Mouse (Mus musculus) monocyte, adult 5-6 weeks (primary cell): ENCODE results near the gene Calcoco1. TPM values are rescaled to one million over a fixed set of nuclear protein-coding genes. Genes with fewer than 3 reads are reported as not detected.

Experiments
- ATAC-seq: fragments of 153-309, 156-312 bp; replicated peaks from 2 replicates; pipeline ENCODE4 v1.8.0; 2017; ENCODE audit warnings: mild to moderate bottlenecking; ENCODE audit not compliant: low TSS enrichment, insufficient number of reproducible peaks, severe bottlenecking, poor library complexity, low FRiP score
- total RNA-seq: library from RNA; stranded (forward); fragments of 200-1000, 200-491, 200-594 nt; gene quantifications from 3 replicates; pipeline ENCODE4 v1.2.3, GENCODE M21; 2017

Gene Calcoco1
- total RNA-seq, 1 experiment from 2014 or later, result 34.7 TPM

DNA sequence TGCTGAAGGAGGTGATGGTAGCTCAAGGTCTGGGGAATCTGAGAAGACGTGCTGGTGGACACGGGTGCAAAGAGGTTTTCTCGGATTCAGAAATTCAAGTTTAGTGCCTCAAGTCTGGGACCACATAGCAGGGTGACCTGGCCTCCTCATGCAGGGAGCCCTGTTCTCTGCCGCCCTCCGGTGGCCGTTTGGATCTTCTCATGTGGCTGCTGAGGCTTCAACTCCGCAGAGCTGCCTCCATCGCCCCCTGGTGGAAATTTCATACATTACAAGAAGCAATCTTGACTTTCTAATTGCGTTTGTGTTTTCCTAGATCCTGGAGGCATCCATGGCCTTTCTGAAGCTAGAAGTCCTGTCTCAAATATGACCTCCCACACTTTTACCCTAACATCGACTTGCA lies 20.6 kb upstream of the Calcoco1 start:
- peak; percentile 90 for ATAC-seq

DNA sequence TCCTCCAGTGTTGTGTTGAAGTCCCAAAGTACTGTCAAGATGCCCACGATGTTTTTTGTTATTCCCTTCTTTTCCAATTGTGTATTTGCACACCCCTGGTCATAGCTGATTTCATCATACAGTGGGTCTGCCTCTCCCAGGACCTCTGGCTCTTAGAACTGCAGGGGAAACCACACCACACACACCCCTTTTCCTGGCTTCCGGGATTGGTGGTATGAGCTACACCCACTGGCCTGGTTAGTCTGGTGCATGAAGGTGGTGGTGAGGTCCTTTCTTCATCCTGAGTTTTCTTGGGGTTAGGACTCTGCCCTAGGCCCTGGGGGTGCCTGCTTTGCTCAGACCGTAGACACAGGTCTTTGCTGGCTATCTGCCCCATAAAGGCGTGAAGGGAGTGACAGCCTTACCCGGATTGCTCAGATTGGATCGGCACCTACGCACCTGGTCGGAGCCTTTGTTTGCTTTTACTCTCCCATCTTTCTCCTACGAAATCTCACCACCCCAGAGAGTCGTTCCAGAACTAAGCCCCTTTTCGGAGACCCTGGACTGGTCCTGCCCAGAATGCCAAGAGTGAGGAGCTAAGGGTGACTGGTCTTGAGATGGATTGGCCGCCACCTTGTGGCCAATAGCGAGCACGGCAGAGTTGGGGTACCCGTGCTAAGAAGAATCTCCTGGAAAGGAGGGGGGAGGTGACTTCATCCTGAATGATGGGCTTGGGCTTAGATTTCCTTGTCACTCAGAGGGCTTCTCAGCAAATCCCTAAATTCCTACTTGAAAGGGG lies 17.7 kb upstream of the Calcoco1 start:
- ATAC-seq, result 0 out of 2 replicates have a peak, but pooled peaks have one; percentile 37

DNA sequence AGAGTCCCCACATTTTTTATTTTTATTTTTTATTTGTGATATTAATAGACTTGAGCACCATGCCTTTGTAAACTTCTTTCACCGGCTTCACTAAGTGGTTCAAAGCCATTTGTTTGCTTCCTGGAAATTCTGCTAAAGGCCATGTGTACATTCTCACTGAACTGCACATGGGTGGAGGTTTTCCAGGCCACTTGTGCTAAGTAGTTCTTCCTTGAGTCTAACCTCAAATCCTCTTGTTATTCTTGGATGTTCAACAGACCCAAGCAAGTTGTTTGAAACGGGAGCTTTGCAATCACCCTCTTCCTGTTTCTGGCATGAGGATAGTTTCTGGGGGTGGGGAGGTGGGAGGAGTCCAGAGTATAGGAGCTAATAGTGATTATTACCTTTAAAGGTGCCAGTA lies 16.5 kb upstream of the Calcoco1 start:
- ATAC-seq, result no peak

DNA sequence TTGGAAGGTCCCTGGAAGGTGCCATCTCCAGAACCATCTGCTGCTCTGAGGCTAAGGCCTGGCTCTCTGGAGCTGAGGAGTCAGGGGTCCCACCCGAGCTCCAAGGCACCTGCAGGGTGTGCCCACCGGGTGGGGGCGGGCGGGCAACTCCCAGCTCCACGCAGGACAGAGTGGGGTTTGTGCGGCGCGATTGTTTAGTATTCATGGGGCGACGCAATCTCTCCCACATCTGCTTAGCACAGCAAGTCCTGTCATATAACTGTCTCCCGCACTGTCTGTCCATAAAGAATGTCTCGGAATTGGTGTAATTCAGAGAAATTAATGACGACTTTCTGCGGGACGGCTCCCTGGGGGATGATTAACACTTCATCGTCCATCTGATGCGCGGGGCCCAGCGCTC lies 15.1 kb upstream of the Calcoco1 start:
- no peak for ATAC-seq

DNA sequence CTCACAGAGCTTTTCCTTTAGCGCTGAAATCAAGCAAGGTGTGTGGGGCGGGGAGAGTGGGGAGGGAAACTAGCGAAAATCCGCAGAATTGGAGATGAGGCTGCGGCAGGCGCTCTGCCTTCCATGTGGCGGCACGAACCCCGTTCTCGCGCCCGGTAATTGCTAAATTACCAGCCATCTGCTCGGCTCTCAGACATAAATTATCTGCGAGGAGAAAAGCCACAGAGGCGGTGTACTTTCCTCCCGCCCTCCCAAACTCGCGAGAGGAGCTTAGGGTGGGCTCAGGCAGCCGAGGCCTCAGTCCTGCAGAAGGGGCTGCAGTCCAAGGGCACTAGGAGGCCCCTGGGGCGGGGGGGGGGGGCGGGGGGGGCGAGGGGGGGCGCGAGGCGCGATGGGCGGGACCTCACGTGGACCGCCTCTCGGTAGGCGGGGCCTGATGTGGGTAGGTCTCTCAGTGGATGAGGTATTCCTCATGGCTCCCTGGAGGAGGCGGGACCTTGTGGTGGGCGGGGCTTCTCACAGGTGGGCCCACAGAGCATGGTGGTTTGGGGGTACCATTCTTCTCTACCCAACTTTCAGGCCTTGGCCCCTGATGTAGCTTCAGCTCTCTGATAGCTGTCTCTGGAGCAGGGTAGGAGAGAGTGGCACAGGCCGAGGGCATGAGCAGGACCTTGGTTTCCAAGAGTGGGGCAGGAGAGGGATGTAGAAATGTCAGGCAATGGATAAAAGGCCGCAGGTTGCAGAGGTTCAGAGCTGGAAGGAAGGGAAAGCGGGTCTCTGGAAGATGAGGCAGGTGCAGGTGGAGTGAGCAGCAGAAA lies 14.4 kb upstream of the Calcoco1 start:
- no peak for ATAC-seq

DNA sequence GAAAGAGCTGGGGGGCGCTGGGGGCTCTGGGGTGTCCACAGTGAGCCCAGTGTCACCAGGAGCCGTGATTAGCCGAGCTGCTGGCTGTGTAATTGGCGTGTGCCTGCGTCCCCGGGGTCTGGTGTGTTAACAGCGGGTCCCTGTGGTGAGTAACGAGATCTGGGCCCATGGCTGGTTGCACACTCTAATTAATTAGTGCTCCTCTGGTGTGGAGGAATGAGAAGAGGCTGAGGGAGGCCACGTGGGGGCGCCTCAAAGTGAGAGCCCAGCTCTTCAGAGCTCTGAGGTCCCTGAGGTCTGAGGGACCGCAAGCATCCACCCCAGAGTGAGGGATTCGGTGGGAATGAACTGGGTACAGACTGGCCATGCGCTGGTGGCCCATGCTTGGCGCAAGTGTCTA lies 13.1 kb upstream of the Calcoco1 start:
- ATAC-seq, result no peak

DNA sequence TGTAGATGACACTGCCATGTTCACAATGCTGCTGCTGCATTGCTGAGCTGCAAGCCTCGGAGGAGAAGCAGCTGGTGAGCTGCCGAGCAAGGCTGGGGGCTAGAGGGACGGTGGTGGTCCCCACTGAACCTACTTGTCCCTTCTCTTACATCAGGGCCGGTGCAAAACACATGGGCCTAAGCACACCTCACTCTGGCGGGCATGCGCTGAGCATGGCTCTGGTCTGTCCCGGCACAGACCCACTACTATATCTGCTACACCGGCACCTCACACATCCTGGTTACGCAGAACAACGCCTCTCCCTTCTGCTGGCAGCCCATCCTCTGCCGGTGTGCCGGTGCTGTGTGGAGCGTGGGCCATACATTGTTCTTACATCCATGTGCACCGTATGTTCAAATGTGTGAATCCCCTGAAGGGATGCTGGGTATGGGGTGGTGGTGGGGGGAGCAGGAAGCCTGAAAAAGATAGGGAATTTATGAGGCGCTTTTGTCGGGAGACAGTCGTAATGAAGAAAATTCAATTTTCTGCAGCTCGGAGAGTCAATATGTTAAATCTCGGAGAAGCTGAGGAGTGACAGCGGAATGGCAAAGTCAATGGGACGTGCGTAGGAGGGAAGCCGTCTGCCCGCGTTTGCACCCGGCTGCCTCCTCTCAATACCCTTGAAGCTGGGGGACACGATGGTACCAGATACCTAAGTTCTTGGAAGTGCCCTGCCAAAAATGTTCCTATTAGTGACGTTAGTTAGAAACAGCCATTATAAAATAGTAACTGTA lies 12.0 kb upstream of the Calcoco1 start:
- no peak for ATAC-seq

DNA sequence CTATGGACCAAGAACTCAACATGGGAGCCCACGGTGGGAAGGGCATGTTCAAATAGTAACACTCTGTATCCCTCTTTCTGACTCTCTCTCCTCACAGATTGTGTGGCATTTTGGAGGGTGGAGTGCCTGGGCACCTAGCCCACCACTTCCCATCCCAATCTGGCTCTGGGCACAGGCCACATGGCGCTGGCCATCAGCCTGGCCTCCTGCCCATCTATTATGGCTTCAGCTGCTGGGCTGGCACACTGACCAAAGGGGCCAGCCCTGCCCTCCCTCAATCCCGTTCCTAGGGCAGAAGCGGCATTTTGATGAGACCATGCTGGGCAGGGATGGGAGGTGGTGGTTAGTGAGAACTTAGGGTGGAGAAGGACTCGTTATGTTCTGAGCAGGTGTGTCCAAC lies 11.3 kb upstream of the Calcoco1 start:
- ATAC-seq, result no peak

DNA sequence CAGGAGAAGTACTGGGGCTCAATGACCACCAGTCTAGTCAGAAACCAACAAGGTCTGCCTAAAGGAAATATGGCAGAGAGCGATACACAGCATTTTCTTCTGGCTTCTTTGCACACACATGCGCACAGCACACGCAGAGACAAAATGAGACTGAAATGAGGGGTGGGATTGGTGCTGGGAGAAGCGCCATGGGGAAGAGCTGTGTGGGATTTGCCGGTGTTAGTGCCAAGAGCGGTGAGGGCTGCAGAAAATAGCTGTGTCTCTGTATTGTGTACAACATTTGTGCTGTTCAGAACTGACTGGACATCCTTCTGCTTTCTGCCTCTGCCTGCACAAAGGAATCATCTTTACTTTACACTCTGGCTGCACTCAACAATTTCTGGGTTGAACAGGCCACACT lies 10.4 kb upstream of the Calcoco1 start:
- ATAC-seq, result no peak

DNA sequence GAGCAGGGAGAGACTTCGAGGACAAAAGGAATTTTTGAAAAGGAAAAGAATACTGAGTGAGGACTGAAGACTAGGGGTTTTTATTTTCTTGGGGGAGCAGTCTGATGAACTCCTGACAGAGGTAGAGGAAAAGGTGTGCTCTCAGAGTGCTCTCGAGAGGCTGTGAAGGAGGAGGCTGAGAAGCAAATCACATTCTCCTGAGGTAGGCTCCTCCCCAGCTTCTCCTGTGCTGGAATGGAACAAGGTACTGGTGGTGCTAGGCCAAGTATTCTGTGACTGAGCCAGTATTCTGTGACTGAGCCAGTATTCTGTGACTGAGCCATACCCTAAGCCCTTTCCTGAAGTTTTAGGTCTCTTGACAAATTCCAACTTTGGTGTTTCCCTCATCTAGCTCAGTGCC lies 6.0 kb upstream of the Calcoco1 start:
- no peak for ATAC-seq

DNA sequence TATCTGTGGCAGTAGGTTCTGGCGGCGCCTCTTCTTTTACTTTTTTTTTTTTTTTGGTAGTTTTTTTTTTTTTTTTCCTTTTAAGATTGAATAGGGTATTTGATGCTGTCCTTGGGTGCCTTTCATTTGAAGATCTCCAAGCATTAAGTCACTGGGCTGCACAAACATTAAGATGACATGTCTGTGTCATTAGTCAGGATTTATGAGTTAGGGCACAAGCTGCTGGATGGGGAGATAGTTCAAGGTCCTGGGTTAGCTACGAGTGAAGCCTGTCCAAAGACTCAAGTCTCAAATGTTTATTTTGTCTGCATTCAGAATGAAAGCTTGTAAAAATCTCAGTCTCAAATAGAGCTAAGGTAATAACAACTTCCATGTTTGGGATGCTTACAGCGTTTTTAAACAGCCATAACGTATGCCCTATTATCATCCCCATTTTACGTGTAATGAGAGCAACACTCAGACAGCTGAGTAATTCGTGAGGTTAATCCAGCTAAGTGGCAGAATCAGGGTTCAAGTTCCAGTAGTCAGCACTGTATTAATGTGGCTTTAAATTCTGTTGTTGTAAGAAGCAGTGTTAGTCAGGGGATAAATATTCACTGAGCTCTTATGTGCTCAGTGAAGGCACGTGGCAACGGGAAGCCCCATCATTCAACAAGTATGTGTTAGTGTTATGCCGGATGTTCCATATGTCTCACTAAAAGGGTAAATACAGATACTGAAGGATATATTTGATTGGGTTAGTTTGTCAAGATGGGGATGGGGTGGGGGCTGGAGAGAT lies 1.6 kb upstream of the Calcoco1 start:
- no peak for ATAC-seq

DNA sequence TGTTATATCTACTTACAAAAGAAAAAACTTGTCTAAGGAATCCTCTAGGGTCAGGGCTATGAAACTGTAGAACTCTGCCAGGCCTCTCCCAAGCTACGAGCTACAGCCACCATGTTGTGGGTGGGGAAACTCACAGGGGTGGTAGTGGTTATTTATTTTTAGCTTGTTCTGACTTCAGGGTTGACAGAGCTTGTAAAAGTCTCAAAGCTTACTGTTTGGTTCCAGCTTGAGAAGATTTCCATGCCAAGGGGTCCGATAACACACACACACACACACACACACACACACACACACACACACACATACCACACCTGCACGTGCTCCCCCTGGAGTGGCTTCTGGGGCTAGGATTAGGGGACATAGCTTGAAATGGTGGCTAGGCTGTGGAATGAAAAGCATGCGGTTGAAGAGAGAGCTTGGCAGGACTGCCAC lies 538 bp upstream of the Calcoco1 start:
- 0 out of 2 replicates have a peak, but pooled peaks have one; percentile 6 for ATAC-seq

DNA sequence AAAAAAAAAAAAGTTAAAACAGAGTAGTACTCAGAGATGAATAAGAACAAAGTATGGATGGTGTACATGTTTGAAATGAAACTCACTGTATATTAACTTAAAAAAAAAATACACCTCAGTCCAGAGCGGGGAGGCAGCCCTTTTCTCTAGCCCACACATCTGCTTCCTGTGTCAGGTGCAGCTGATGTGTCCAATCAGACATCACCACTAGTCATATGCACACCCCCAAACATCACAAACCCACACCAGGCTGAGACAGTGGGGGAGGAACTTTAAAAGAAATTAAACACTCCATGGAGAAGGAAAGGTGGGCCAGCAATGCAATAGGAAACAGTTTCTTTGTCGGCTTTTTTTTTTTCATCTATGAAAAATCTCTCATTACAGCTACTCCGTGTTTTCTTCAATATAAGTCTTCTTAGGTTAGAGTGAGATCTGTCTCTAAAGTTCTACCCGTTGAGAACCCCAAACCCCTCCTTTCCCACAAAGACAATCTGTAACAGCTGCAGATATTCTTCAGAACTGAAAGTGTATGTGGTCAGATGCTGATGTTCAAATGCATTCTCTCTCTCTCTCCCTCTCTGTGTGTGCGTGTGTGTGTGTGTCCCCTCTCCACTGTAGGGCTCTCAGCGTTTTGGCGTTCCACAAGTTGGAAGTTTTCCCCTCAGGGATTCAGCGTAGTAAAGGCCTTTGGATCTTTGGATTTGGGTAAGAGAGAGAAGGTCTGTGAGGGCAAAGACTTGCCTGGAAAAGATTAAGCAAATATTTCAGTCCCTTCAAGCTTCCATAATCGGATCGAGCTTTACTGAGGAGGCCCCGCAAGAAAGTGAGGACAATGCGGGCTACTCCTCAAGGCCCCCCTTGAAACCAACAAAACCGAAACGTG lies 721 bp downstream of the Calcoco1 start:
- no peak for ATAC-seq

DNA sequence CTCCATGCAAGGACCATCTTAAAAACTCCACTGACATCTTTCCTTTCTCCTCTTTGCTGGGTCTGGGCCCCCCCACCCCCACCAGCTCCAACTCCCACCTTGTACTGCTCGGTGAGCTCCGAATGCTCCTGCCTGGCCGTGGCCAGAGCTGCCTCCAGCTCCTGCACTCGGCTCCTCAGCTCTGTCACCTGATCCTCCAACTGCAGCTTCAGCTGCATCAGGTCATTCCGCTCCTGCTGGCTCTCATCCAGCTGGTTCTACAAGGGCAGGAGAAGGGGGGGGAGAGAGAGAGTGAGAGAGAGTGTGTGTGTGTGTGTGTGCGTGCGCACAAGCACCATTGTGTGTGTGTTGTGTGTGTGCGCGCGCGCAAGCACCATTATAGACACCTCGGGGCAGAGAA lies 5.8 kb downstream of the Calcoco1 start:
- ATAC-seq, result no peak

DNA sequence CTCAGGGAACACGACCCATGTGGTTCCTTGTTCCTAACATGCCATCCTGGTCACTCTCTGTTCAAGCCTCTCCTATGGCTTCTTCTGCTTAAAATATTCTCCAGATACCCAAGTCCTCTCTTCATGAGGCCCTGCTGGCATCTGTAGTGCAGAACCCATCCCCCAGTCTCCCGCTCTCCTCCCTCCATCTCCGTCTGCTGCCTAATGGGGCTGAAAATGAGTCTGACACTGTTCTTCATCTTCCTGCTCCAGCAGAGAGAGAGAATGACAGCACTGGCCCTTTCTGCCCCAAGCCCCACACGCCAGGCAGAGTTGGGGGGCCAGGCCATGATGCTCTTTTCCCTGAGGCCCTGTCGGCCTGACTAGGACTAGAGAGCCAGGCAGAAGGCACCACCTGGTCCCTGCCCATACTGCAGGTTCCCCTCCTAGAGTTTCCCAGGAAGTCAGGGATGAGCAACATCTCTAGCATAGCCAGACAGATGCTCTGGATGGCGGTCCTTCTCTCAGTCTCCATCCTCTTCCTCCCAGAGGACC lies 14.2 kb downstream of the Calcoco1 start:
- no peak for ATAC-seq

DNA sequence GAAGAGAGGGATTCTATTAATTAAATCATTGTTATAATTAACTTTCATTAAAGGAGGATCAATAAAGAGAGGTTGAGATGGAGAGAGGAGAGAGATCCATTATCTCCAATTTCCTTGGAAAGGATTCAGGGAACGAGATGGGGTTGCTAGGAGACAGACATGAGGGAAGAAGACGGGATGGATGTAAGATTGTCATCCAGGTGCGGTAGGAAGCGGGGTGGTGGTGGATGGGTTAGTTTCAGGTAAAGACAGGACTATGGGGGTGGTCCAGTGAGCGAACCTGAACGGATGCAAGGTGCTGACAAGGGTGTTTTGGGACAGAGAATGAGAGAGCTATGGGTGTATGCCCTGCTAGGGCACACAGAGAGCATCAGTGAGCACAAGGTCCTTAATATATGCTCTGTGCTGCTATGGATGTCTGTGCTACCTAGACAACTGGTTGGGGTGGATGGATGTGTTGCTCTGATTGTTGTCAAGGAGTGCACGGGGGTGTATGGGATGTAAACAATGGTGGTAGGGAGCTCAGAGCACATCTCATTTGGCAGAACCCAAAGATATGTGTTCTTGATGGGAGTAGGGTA lies 16.0 kb downstream of the Calcoco1 start:
- no peak for ATAC-seq

DNA sequence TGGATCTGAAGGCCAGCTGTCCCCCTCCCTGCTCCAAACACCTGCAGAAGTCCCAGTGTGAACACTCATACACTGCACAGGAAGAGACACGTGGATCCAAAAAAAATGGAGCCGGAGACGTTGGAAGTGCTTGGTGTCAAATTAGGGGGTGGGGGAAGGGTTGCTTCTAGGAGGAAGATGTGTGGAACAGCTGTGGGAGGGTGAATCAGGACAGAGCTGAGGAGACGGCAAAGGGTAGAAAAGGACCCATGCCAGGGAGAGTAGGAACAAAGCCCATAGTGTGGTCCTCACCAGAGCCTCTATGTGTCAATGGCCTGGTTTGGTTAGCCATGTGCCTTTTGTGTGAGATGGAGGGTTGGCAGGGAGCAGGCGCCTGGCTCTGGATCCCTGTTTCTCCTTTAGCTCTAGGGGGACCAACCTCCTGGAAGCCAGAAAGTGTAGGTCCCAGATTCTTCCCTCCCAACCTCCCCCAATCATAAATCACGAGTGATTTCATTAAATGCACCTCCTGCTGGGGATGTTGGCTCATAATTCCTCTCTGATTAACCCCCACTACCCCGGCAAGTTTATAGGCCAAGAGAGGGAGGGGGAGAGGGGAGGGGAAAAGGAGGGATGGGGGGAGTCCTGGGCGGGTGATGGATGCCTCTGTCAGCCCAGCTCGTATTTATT lies 16.6 kb downstream of the Calcoco1 start:
- no peak for ATAC-seq
